ENCODE assay signal across 23 mouse cellular contexts in genomic region chr3:129523456-129524143, GRCm38 (mm10). TPM values are rescaled to one million over a fixed set of nuclear protein-coding genes. Genes with fewer than 3 reads are reported as not detected.
DNase-seq lines count a peak whose midpoint lies in the region; ATAC-seq lines count a peak whose summit lies in the region.
"Had no signal": no experiment of that assay in that cellular context is flagged by ENCODE, and none has a peak within 500 bp of the region (broad histone marks: within the 10 kb centered on the region; RNA-seq: fewer than 3 reads in every experiment).

No protein-coding gene starts in this region.

- H3K4me3 ChIP-seq in midbrain, embryonic 10.5 days: no peak overlapping the region
- H3K4me3 ChIP-seq: embryonic facial prominence, embryonic 15.5 days; erythroblast, embryonic 14.5 days; forebrain, embryonic 10.5 days; heart, embryonic 10.5 days; hindbrain, embryonic 13.5 days had no signal

- peak; percentile 92 for ATAC-seq in common myeloid progenitor, adult 5-6 weeks (replicated peaks; ENCODE audit: low read depth, poor library complexity, severe bottlenecking)
- ATAC-seq in megakaryocyte, adult 5-6 weeks (ENCODE audit: poor library complexity, severe bottlenecking): peak; percentile 94
- ATAC-seq: forebrain, embryonic 14.5 days; hindbrain, postnatal 0 days had no signal

- no peaks in the 10 kb centered on the region for H3K36me3 ChIP-seq in midbrain, embryonic 10.5 days
- H3K36me3 ChIP-seq: embryonic facial prominence, embryonic 15.5 days; forebrain, embryonic 10.5 days; heart, embryonic 10.5 days; hindbrain, embryonic 13.5 days had no signal

- H3K27me3 ChIP-seq in midbrain, embryonic 10.5 days (ENCODE audit: low read depth, poor library complexity, severe bottlenecking): no peaks in the 10 kb centered on the region
- H3K27me3 ChIP-seq: embryonic facial prominence, embryonic 15.5 days; hindbrain, embryonic 13.5 days had no signal

- no peak overlapping the region for H3K27ac ChIP-seq in midbrain, embryonic 10.5 days (replicated peaks)
- H3K27ac ChIP-seq: embryonic facial prominence, embryonic 15.5 days; forebrain, embryonic 10.5 days; heart, embryonic 10.5 days; hindbrain, embryonic 13.5 days; hindbrain, postnatal 0 days had no signal

- no peaks in the 10 kb centered on the region for H3K9me3 ChIP-seq in midbrain, embryonic 10.5 days (replicated peaks)
- H3K9me3 ChIP-seq: embryonic facial prominence, embryonic 15.5 days; forebrain, embryonic 10.5 days; heart, embryonic 10.5 days; hindbrain, embryonic 13.5 days had no signal

- WGBS in midbrain, embryonic 10.5 days: 91% methylated on average over 10 of the region's 10 CpGs

- no peaks in the 10 kb centered on the region for H3K4me1 ChIP-seq in midbrain, embryonic 10.5 days
- H3K4me1 ChIP-seq: embryonic facial prominence, embryonic 15.5 days; forebrain, embryonic 10.5 days; heart, embryonic 10.5 days; hindbrain, embryonic 13.5 days had no signal

- peak; percentile 12 for DNase-seq in lung, postnatal 36 days
- DNase-seq in lung, postnatal 14 days: no peak
- DNase-seq in thymus, postnatal 10 days (ENCODE audit: low spot score in 2 of 2): no peak
- no peak for DNase-seq in liver
- no peak for DNase-seq in midbrain, embryonic 10.5 days (ENCODE audit: low spot score)
- DNase-seq: adrenal gland, adult 8-10 months; adrenal gland, postnatal 36 days; cerebellum, adult 2 months; cerebellum, postnatal 10 days; embryo, embryonic 11 days; gastrocnemius, postnatal 10 days; heart, adult 11 months; heart, postnatal 10 days; heart, postnatal 4 days had no signal

RNA-seq across cellular contexts. Expression of gene Elovl6, which starts 8.6 kb away (rescaled TPM):
- total RNA-seq in common myeloid progenitor, adult 5-6 weeks (2017): 19.4 and 21.3 TPM in 2 replicates
- 11.8 and 13.7 TPM in 2 replicates for total RNA-seq in megakaryocyte, adult 5-6 weeks (2015)
- total RNA-seq in megakaryocyte, adult 5-6 weeks (2017): 9.5 and 10.6 TPM in 2 replicates
- polyA plus RNA-seq in midbrain, embryonic 10.5 days (2016; fragmentation: Nextera tagmentation; extraction: Ambion mirVana): 39.5 TPM in 2 replicates
